ENCODE assay signal across 14 mouse cellular contexts in genomic region chr3:129308876-129309275, GRCm38 (mm10). TPM values are rescaled to one million over a fixed set of nuclear protein-coding genes. Genes with fewer than 3 reads are reported as not detected.
A peak's percentile ranks its signal among the peaks of the same experiment; 100 is the strongest.
DNase-seq lines count a peak whose midpoint lies in the region; ATAC-seq and TF ChIP-seq lines count a peak whose summit lies in the region.
"Had no signal": no experiment of that assay in that cellular context is flagged by ENCODE, and none has a peak within 500 bp of the region (broad histone marks: within the 10 kb centered on the region; RNA-seq: fewer than 3 reads in every experiment).

No protein-coding gene starts in this region.

- 73% methylated on average over 9 of the region's 9 CpGs for WGBS in intestine, postnatal 0 days
- 68% methylated on average over 9 of the region's 9 CpGs for WGBS in intestine, embryonic 16.5 days
- 63% methylated on average over 9 of the region's 9 CpGs for WGBS in stomach, postnatal 0 days

- H3K27me3 ChIP-seq in intestine, postnatal 0 days (replicated peaks; ENCODE audit: control insufficient read depth, insufficient read depth, low read length), result no peaks in the 10 kb centered on the region
- H3K27me3 ChIP-seq in intestine, embryonic 16.5 days (replicated peaks; ENCODE audit: control insufficient read depth, insufficient read depth, low read length), result no peaks in the 10 kb centered on the region
- H3K27me3 ChIP-seq in stomach, postnatal 0 days (ENCODE audit: control insufficient read depth, insufficient read depth, low read length), result no peaks in the 10 kb centered on the region
- H3K27me3 ChIP-seq: hindbrain, embryonic 13.5 days; lung, embryonic 15.5 days had no signal

- peaks cover 21% of the 10 kb centered on the region; the same call in 1 of the 2 replicates for H3K36me3 ChIP-seq in intestine, postnatal 0 days (ENCODE audit: control insufficient read depth, insufficient read depth)
- no peaks in the 10 kb centered on the region; the same call in 1 of the 2 replicates for H3K36me3 ChIP-seq in intestine, embryonic 16.5 days (ENCODE audit: control insufficient read depth, insufficient read depth, low read length)
- H3K36me3 ChIP-seq in stomach, postnatal 0 days (ENCODE audit: control insufficient read depth, insufficient read depth, low read length), result no peaks in the 10 kb centered on the region
- H3K36me3 ChIP-seq: G1E; hindbrain, embryonic 13.5 days had no signal

- no peak for TF ChIP-seq EP300 in stomach, postnatal 0 days (optimal IDR thresholded peaks at IDR 0.05)

- H3K9ac ChIP-seq in intestine, postnatal 0 days (ENCODE audit: low read depth, low read length), result no peak overlapping the region
- no peak overlapping the region for H3K9ac ChIP-seq in intestine, embryonic 16.5 days (ENCODE audit: low read depth, low read length)
- no peak overlapping the region for H3K9ac ChIP-seq in stomach, postnatal 0 days (ENCODE audit: low read length)
- H3K9ac ChIP-seq: hindbrain, embryonic 13.5 days; lung, embryonic 15.5 days had no signal

- no peak for ATAC-seq in intestine, postnatal 0 days
- no peak for ATAC-seq in intestine, embryonic 16.5 days
- ATAC-seq in stomach, postnatal 0 days (ENCODE audit: low FRiP score, low TSS enrichment), result no peak

- no peak overlapping the region for H3K4me3 ChIP-seq in intestine, postnatal 0 days (ENCODE audit: low read depth, low read length)
- H3K4me3 ChIP-seq in intestine, embryonic 16.5 days (ENCODE audit: low read length), result no peak overlapping the region
- H3K4me3 ChIP-seq in stomach, postnatal 0 days (ENCODE audit: low read depth, low read length), result no peak overlapping the region
- H3K4me3 ChIP-seq: hindbrain, embryonic 13.5 days; lung, embryonic 15.5 days; megakaryocyte, embryonic 14.5 days had no signal

- peak; percentile 38 to 54 for DNase-seq in cerebellum, postnatal 14 days
- no peak for DNase-seq in cerebellum, postnatal 25 days
- DNase-seq in right cerebral cortex, adult 2 months (ENCODE audit: low spot score in 2 of 2), result peak; percentile 21 to 22
- DNase-seq in right cerebral cortex, postnatal 14 days, result no peak
- no peak for DNase-seq in stomach, postnatal 0 days (ENCODE audit: low spot score)
- no peak for DNase-seq in gastrocnemius, postnatal 4 days (ENCODE audit: low spot score in 2 of 2)
- DNase-seq: liver had no signal

- peak; percentile 39 for TF ChIP-seq CTCF in intestine, postnatal 0 days (IDR thresholded peaks at IDR 0.05; ENCODE audit: low read depth)
- peak; percentile 61 for TF ChIP-seq CTCF in stomach, postnatal 0 days (IDR thresholded peaks at IDR 0.05; ENCODE audit: low read depth)

- no peaks in the 10 kb centered on the region for H3K4me1 ChIP-seq in intestine, postnatal 0 days (replicated peaks; ENCODE audit: control insufficient read depth, insufficient read depth, low read length)
- H3K4me1 ChIP-seq in intestine, embryonic 16.5 days (ENCODE audit: control insufficient read depth, insufficient read depth, low read length), result no peaks in the 10 kb centered on the region
- H3K4me1 ChIP-seq in stomach, postnatal 0 days (replicated peaks; ENCODE audit: control insufficient read depth, insufficient read depth), result no peaks in the 10 kb centered on the region
- H3K4me1 ChIP-seq: hindbrain, embryonic 13.5 days; lung, embryonic 15.5 days; megakaryocyte, embryonic 14.5 days had no signal

- H3K27ac ChIP-seq in intestine, postnatal 0 days (ENCODE audit: low read depth, low read length), result no peak overlapping the region
- no peak overlapping the region for H3K27ac ChIP-seq in intestine, embryonic 16.5 days (ENCODE audit: low read length)
- H3K27ac ChIP-seq in stomach, postnatal 0 days (replicated peaks), result no peak overlapping the region
- H3K27ac ChIP-seq: hindbrain, embryonic 13.5 days; lung, embryonic 15.5 days had no signal

- no peaks in the 10 kb centered on the region for H3K9me3 ChIP-seq in intestine, postnatal 0 days (ENCODE audit: control insufficient read depth)
- H3K9me3 ChIP-seq in intestine, embryonic 16.5 days (ENCODE audit: control insufficient read depth, low read length), result no peaks in the 10 kb centered on the region
- H3K9me3 ChIP-seq in stomach, postnatal 0 days (ENCODE audit: control insufficient read depth, low read length), result no peaks in the 10 kb centered on the region
- H3K9me3 ChIP-seq: G1E; hindbrain, embryonic 13.5 days; lung, embryonic 15.5 days had no signal

- H3K4me2 ChIP-seq in intestine, postnatal 0 days (replicated peaks; ENCODE audit: low read depth), result no peak overlapping the region
- no peak overlapping the region for H3K4me2 ChIP-seq in intestine, embryonic 16.5 days (ENCODE audit: low read depth, low read length)
- no peak overlapping the region for H3K4me2 ChIP-seq in stomach, postnatal 0 days (replicated peaks; ENCODE audit: low read depth)
- H3K4me2 ChIP-seq: heart, embryonic 11.5 days; hindbrain, embryonic 13.5 days; lung, embryonic 15.5 days had no signal

RNA-seq across cellular contexts. Expression of gene Enpep, which starts 23.6 kb away (rescaled TPM):
- polyA plus RNA-seq in intestine, postnatal 0 days (2015; fragmentation: Nextera tagmentation; extraction: Ambion mirVana), result 120 and 150 TPM in 2 replicates
- polyA plus RNA-seq in intestine, embryonic 16.5 days (2015; fragmentation: Nextera tagmentation; extraction: Ambion mirVana), result 143 and 194 TPM in 2 replicates
- polyA plus RNA-seq in stomach, postnatal 0 days (2015; fragmentation: Nextera tagmentation; extraction: Ambion mirVana), result 6.3 and 9.3 TPM in 2 replicates
- total RNA-seq in gastrocnemius, postnatal 4 days (2021), result 1 to 10 TPM; 3.4 to 3.7 TPM
- polyA plus RNA-seq: G1E had no signal

Comparison
In these comparisons a context has a peak if more than half of its experiments do, and no peak if none do; other contexts are left out.
1. DNase-seq: peak in cerebellum, postnatal 14 days (2 of 2) and right cerebral cortex, adult 2 months (2 of 2); none in cerebellum, postnatal 25 days (0 of 2), right cerebral cortex, postnatal 14 days (single experiment), stomach, postnatal 0 days (single experiment) and gastrocnemius, postnatal 4 days (0 of 2).
2. RNA of gene Enpep, which starts 23.6 kb away (polyA plus RNA-seq): 143 to 194 TPM in intestine, embryonic 16.5 days and 120 to 150 TPM in intestine, postnatal 0 days; 6.3 to 9.3 TPM in stomach, postnatal 0 days; every median in the first group is over 10 times any median in the second.